Mouse (Mus musculus) lung, postnatal 0 days (tissue): ENCODE results near the gene Rasgrp1.

Experiments used
- CTCF ChIP-seq: IDR thresholded peaks from 2 replicates; pipeline ENCODE4 v1.5.1; 2016; ENCODE audit warnings: antibody characterized with exemption, mild to moderate bottlenecking
- EP300 ChIP-seq: IDR thresholded peaks from 2 replicates; pipeline ENCODE4 v1.6.1; 2016; ENCODE audit warnings: antibody characterized with exemption, mild to moderate bottlenecking, control low read depth

GRCm38 (mm10) chr2:117342547-117343239 lies at the start of gene Rasgrp1:
- TF ChIP-seq CTCF = no peak
- TF ChIP-seq EP300 = no peak
